Mouse (Mus musculus) fibroblast of lung, adult 2 months (primary cell): ENCODE measurements around the gene P2rx1.

ENCODE experiments used
- DNase-seq: peaks from one replicate; pipeline ENCODE4 v3.0.0-alpha.2; 2011; ENCODE audit warnings: low read depth

The P2rx1 gene

GRCm38 (mm10) chr11:73023099-73023498 is 24.2 kb downstream of the P2rx1 start:
- peak; percentile 92 for DNase-seq

GRCm38 (mm10) chr11:73023827-73024226 is 24.9 kb downstream of the P2rx1 start:
- no peak for DNase-seq

GRCm38 (mm10) chr11:73024236-73024904 is 25.5 kb downstream of the P2rx1 start:
- DNase-seq: no peak

GRCm38 (mm10) chr11:73026961-73027360 is 28.1 kb downstream of the P2rx1 start:
- no peak for DNase-seq

- DNase-seq: peak; percentile 79
These were observed 32.1 kb downstream of the P2rx1 start for GRCm38 (mm10) chr11:73030821-73031498.

GRCm38 (mm10) chr11:73031536-73031935 is 32.6 kb downstream of the P2rx1 start:
- DNase-seq: no peak

- DNase-seq: no peak
These were observed 37.2 kb downstream of the P2rx1 start for GRCm38 (mm10) chr11:73036077-73036476.

- no peak for DNase-seq
These were observed 38.0 kb downstream of the P2rx1 start for GRCm38 (mm10) chr11:73036889-73037288.

- no peak for DNase-seq
These were observed 38.8 kb downstream of the P2rx1 start for GRCm38 (mm10) chr11:73037691-73038090.

GRCm38 (mm10) chr11:73039102-73039799 is 40.3 kb downstream of the P2rx1 start:
- DNase-seq: no peak

- DNase-seq: no peak
These were observed 45.4 kb downstream of the P2rx1 start for GRCm38 (mm10) chr11:73044229-73044755.

- DNase-seq: no peak
These were observed 45.9 kb downstream of the P2rx1 start for GRCm38 (mm10) chr11:73044789-73045188.

- DNase-seq: peak; percentile 84
These were observed 48.7 kb downstream of the P2rx1 start, which contains the start of gene Ncbp3 for GRCm38 (mm10) chr11:73047542-73047996. Gene Ncbp3 (plus strand): TSS chr11:73047783.

GRCm38 (mm10) chr11:73048030-73048876 is 49.4 kb downstream of the P2rx1 start:
- no peak for DNase-seq

GRCm38 (mm10) chr11:73049335-73049734 is 50.4 kb downstream of the P2rx1 start:
- DNase-seq: peak; percentile 68

- DNase-seq: no peak
These were observed 53.9 kb downstream of the P2rx1 start for GRCm38 (mm10) chr11:73052795-73053194.

- DNase-seq: no peak
These were observed 58.8 kb downstream of the P2rx1 start for GRCm38 (mm10) chr11:73057701-73058100.

GRCm38 (mm10) chr11:73059630-73060029 is 60.7 kb downstream of the P2rx1 start:
- DNase-seq: no peak

GRCm38 (mm10) chr11:73061413-73061812 is 62.5 kb downstream of the P2rx1 start:
- DNase-seq: no peak
